Mouse (Mus musculus) small intestine, adult 10 weeks (tissue): ENCODE measurements around the gene Bfsp1. TPM values are rescaled to one million over a fixed set of nuclear protein-coding genes. Genes with fewer than 3 reads are reported as not detected.

Experiments
- polyA plus RNA-seq: library from polyadenylated mRNA; stranded (reverse); fragments of 350-450 nt; fragmentation: Illumina TruSeq; extraction: RNeasy Lipid Tissue Mini Kit (QIAGEN cat#74804); gene quantifications from one replicate; pipeline ENCODE4 v1.2.3, GENCODE M21; 2014; ENCODE audit warnings: low replicate concordance

Bfsp1 gene
- 1.3 TPM for polyA plus RNA-seq

DNA sequence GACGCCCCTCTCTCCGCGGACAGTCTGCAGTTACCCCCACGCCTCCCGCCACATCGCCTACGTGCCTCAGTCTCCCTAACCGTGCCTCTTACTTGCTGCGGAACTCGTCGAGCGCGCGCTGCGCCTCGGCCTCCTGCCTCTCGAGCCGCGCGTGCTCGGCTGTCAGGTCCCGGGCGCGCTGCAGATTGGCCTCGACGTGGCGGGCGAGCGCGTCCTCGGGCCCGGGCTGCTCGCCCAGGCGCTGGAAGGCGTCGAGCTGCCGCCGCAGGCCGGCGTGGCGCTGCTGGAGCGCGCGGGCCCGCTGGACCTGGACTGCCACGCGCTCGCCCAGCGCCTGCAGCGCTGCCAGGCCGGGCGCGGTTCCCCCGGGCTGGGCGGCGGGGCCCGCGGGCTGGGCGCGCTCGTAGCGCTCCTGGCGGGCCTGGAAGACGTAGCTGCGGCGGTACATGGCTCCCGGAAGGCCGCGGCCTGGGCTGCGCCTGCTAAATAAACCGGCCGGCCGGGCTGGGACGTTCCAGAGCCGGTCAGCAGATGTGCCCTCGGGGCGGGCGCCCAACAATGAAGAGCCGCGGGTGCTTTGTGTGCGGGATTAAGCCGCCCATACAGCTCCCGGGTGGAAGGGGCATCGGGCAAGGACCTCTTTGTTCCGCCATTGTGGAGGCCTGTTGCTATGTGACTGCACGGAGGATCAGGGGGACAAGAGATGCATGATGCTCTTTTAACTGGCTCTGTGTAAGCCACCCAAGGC is at the start of gene Bfsp1:
TSS of gene Bfsp1 (minus strand) at position 690 of the 748 bp plus-strand sequence.

Other genes with a start within 250 kb of the Bfsp1 start
- 3,465 TPM for gene Dstn, start 52.1 kb upstream of the Bfsp1 start, polyA plus RNA-seq
- 160 TPM for gene Rrbp1, start 148.1 kb upstream of the Bfsp1 start, polyA plus RNA-seq
- not detected for gene Banf2, start 169.9 kb upstream of the Bfsp1 start, polyA plus RNA-seq